Mouse (Mus musculus) forebrain, embryonic 12.5 days (tissue): ENCODE measurements around the gene Hba-a2. TPM values are rescaled to one million over a fixed set of nuclear protein-coding genes. Genes with fewer than 3 reads are reported as not detected.
A peak's percentile ranks its signal among the peaks of the same experiment; 100 is the strongest.
"Not testable (repeated sequence)": the region's sequence is repeated elsewhere in the genome, so short reads cannot be mapped to it uniquely, and the experiment has no call there.

ENCODE experiments used
- ATAC-seq: fragments of 200-750 bp; cut with Nextera tagmentation; 2 replicates; pipeline ENCODE4 v1.8.0; 2017; ENCODE audit warnings: moderate TSS enrichment; ENCODE audit not compliant: low FRiP score
- H3K27ac ChIP-seq: fragments of 300-500 bp; sonication (generic); 2 replicates; pipeline ENCODE4 v1.5.1; 2016; ENCODE audit warnings: mild to moderate bottlenecking
- H3K27me3 ChIP-seq: fragments of 300-500 bp; sonication (generic); 2 replicates; pipeline ENCODE4 v1.6.1; 2016; ENCODE audit warnings: mild to moderate bottlenecking
- H3K36me3 ChIP-seq: fragments of 300-500 bp; sonication (generic); replicated peaks from 2 replicates; pipeline ENCODE4 v1.6.1; 2016; ENCODE audit warnings: mild to moderate bottlenecking
- H3K4me1 ChIP-seq: fragments of 300-500 bp; sonication (generic); 2 replicates; pipeline ENCODE4 v1.6.1; 2016
- H3K4me2 ChIP-seq: fragments of 300-500 bp; sonication (generic); 2 replicates; pipeline ENCODE4 v1.6.1; 2016; ENCODE audit warnings: mild to moderate bottlenecking, moderate library complexity
- H3K4me3 ChIP-seq: fragments of 300-500 bp; sonication (generic); replicated peaks from 2 replicates; pipeline ENCODE4 v1.5.1; 2016; ENCODE audit warnings: mild to moderate bottlenecking
- H3K9ac ChIP-seq: fragments of 300-500 bp; sonication (generic); 2 replicates; pipeline ENCODE4 v1.6.1; 2016; ENCODE audit warnings: mild to moderate bottlenecking
- H3K9me3 ChIP-seq: fragments of 300-500 bp; sonication (generic); 2 replicates; pipeline ENCODE4 v1.6.1; 2016
- WGBS: fragments of 180-500 bp; shearing (Covaris S2); methylation state at CpG from one replicate; pipeline ENCODE4 v1.1.7; 2016; 5-methylcytosine and 5-hydroxymethylcytosine counted together
- polyA plus RNA-seq: library from polyadenylated mRNA; unstranded; fragments of >200 nt; fragmentation: Nextera tagmentation; extraction: Ambion mirVana; gene quantifications from 2 replicates; pipeline ENCODE4 v1.2.1, GENCODE M21; 2016

The Hba-a2 gene
- polyA plus RNA-seq: 4,843 and 6,486 TPM in 2 replicates

- not testable (repeated sequence) for H3K9ac ChIP-seq, H3K4me2 ChIP-seq, H3K9me3 ChIP-seq, ATAC-seq, H3K4me1 ChIP-seq, H3K4me3 ChIP-seq, H3K36me3 ChIP-seq, H3K27ac ChIP-seq, H3K27me3 ChIP-seq
- WGBS: no CpG with 5 or more reads among the region's 4 CpGs
Measured at GRCm38 (mm10) chr11:32296203-32296602, at the start of gene Hba-a2. Hba-a2 (plus strand) TSS chr11:32296489.

GRCm38 (mm10) chr11:32247068-32247467 is 49.2 kb upstream of the Hba-a2 start:
- H3K9me3 ChIP-seq: no peaks in the 10 kb centered on the region
- peaks cover 72% of the 10 kb centered on the region for H3K36me3 ChIP-seq
- H3K4me1 ChIP-seq: no peaks in the 10 kb centered on the region
- H3K27ac ChIP-seq: no peak overlapping the region
- no peak overlapping the region for H3K4me2 ChIP-seq
- H3K9ac ChIP-seq: no peak overlapping the region
- ATAC-seq: no peak
- no peaks in the 10 kb centered on the region for H3K27me3 ChIP-seq
- no peak overlapping the region for H3K4me3 ChIP-seq

- Histone ChIP-seq H3K4me1 (no peaks in the 10 kb centered on the region), H3K27me3 (no peaks in the 10 kb centered on the region), H3K36me3 (peaks cover 78% of the 10 kb centered on the region), H3K27ac (no peak overlapping the region), H3K9ac (no peak overlapping the region), H3K4me3 (no peak overlapping the region), H3K4me2 (no peak overlapping the region), H3K9me3 (no peaks in the 10 kb centered on the region)
- 91% methylated on average over 3 of the region's 3 CpGs for WGBS
- ATAC-seq: no peak
Measured at GRCm38 (mm10) chr11:32248350-32248749, 47.9 kb upstream of the Hba-a2 start.

GRCm38 (mm10) chr11:32250880-32251763 is 45.2 kb upstream of the Hba-a2 start:
- Histone ChIP-seq H3K9ac (no peak overlapping the region), H3K4me2 (no peak overlapping the region), H3K27me3 (no peaks in the 10 kb centered on the region), H3K9me3 (no peaks in the 10 kb centered on the region), H3K4me3 (no peak overlapping the region), H3K36me3 (peaks cover 73% of the 10 kb centered on the region), H3K4me1 (no peaks in the 10 kb centered on the region), H3K27ac (no peak overlapping the region)
- WGBS: 87% methylated on average over 8 of the region's 8 CpGs
- ATAC-seq: no peak

GRCm38 (mm10) chr11:32253121-32253520 is 43.2 kb upstream of the Hba-a2 start:
- no peak overlapping the region for H3K27ac ChIP-seq
- 96% methylated on average over 1 of the region's 1 CpGs for WGBS
- H3K4me3 ChIP-seq: no peak overlapping the region

GRCm38 (mm10) chr11:32256146-32256545 is 40.1 kb upstream of the Hba-a2 start:
- no peaks in the 10 kb centered on the region for H3K9me3 ChIP-seq
- no peaks in the 10 kb centered on the region for H3K27me3 ChIP-seq
- H3K4me3 ChIP-seq: no peak overlapping the region
- no peak overlapping the region for H3K27ac ChIP-seq
- no peak overlapping the region for H3K4me2 ChIP-seq
- no peak for ATAC-seq
- H3K36me3 ChIP-seq: peaks cover 43% of the 10 kb centered on the region
- WGBS: 89% methylated on average over 1 of the region's 1 CpGs
- H3K4me1 ChIP-seq: no peaks in the 10 kb centered on the region
- no peak overlapping the region for H3K9ac ChIP-seq

More at GRCm38 (mm10) chr11:32253121-32253520, 43.2 kb upstream of the Hba-a2 start:
- no peaks in the 10 kb centered on the region for H3K9me3 ChIP-seq
- H3K4me1 ChIP-seq: no peaks in the 10 kb centered on the region
- no peak overlapping the region for H3K4me2 ChIP-seq
- no peak for ATAC-seq
- H3K36me3 ChIP-seq: peaks cover 55% of the 10 kb centered on the region
- H3K9ac ChIP-seq: no peak overlapping the region
- H3K27me3 ChIP-seq: no peaks in the 10 kb centered on the region

- no peak overlapping the region for H3K4me2 ChIP-seq
- H3K9ac ChIP-seq: no peak overlapping the region
- H3K27ac ChIP-seq: 0 out of 2 replicates have a peak overlapping the region, but pooled peaks have one; percentile 4
- no peaks in the 10 kb centered on the region for H3K4me1 ChIP-seq
- no peaks in the 10 kb centered on the region for H3K27me3 ChIP-seq
- peaks cover 40% of the 10 kb centered on the region for H3K36me3 ChIP-seq
- 85% methylated on average over 3 of the region's 3 CpGs for WGBS
- no peak overlapping the region for H3K4me3 ChIP-seq
- ATAC-seq: no peak
- no peaks in the 10 kb centered on the region for H3K9me3 ChIP-seq
Measured at GRCm38 (mm10) chr11:32256566-32256965, 39.7 kb upstream of the Hba-a2 start.

- WGBS: 89% methylated on average over 10 of the region's 10 CpGs
- Histone ChIP-seq H3K36me3 (peaks cover 19% of the 10 kb centered on the region), H3K9ac (no peak overlapping the region), H3K4me1 (peaks cover 9% of the 10 kb centered on the region), H3K27ac (no peak overlapping the region), H3K9me3 (no peaks in the 10 kb centered on the region), H3K27me3 (no peaks in the 10 kb centered on the region), H3K4me2 (no peak overlapping the region), H3K4me3 (no peak overlapping the region)
- no peak for ATAC-seq
Measured at GRCm38 (mm10) chr11:32262674-32263415, 33.4 kb upstream of the Hba-a2 start.

GRCm38 (mm10) chr11:32265117-32265738 is 31.1 kb upstream of the Hba-a2 start:
- Histone ChIP-seq H3K4me1 (peaks cover 14% of the 10 kb centered on the region), H3K4me3 (no peak overlapping the region), H3K9ac (no peak overlapping the region), H3K4me2 (no peak overlapping the region), H3K27me3 (peaks cover 14% of the 10 kb centered on the region), H3K9me3 (no peaks in the 10 kb centered on the region), H3K27ac (no peak overlapping the region), H3K36me3 (peaks cover 18% of the 10 kb centered on the region)
- 97% methylated on average over 3 of the region's 3 CpGs for WGBS
- ATAC-seq: no peak

GRCm38 (mm10) chr11:32266194-32266593 is 30.1 kb upstream of the Hba-a2 start:
- peaks cover 14% of the 10 kb centered on the region for H3K27me3 ChIP-seq
- H3K4me1 ChIP-seq: peaks cover 14% of the 10 kb centered on the region
- ATAC-seq: no peak
- no peak overlapping the region for H3K4me3 ChIP-seq
- no peak overlapping the region for H3K9ac ChIP-seq
- WGBS: 90% methylated on average over 6 of the region's 6 CpGs
- no peak overlapping the region for H3K27ac ChIP-seq
- no peaks in the 10 kb centered on the region for H3K9me3 ChIP-seq
- H3K36me3 ChIP-seq: peaks cover 8% of the 10 kb centered on the region
- H3K4me2 ChIP-seq: no peak overlapping the region

- Histone ChIP-seq H3K4me2 (peak overlapping the region; percentile 60), H3K9me3 (no peaks in the 10 kb centered on the region)
- no peak for ATAC-seq
Measured at GRCm38 (mm10) chr11:32266776-32267175, 29.5 kb upstream of the Hba-a2 start.

More at GRCm38 (mm10) chr11:32266776-32267175, 29.5 kb upstream of the Hba-a2 start:
- WGBS: 34% methylated on average over 6 of the region's 6 CpGs
- Histone ChIP-seq H3K9ac (peak overlapping the region; percentile 93), H3K27ac (peak overlapping the region; percentile 98), H3K27me3 (peaks cover 19% of the 10 kb centered on the region), H3K4me3 (peak overlapping the region; percentile 82), H3K4me1 (peaks cover 14% of the 10 kb centered on the region), H3K36me3 (peaks cover 6% of the 10 kb centered on the region)
